Mouse (Mus musculus) spleen, adult 2 months (tissue): Measurements from ENCODE around the gene Cdh23.

ENCODE experiments used
- CTCF ChIP-seq: fragments of 200-500 bp; IDR thresholded peaks from 2 replicates; pipeline ENCODE4 v1.5.1; 2011; ENCODE audit warnings: mild to moderate bottlenecking, inconsistent platforms; ENCODE audit not compliant: insufficient read depth, insufficient read length, insufficient replicate concordance; ENCODE audit errors: extremely low read depth
- POLR2A ChIP-seq: fragments of 200-500 bp; IDR thresholded peaks from 2 replicates; pipeline ENCODE4 v1.6.1; 2011; ENCODE audit warnings: low read depth, low read length, inconsistent platforms

- TF ChIP-seq CTCF: no peak
- no peak for TF ChIP-seq POLR2A
Measured at GRCm38 (mm10) chr10:60742942-60743341, 46.7 kb upstream of the Cdh23 start.
